Mouse (Mus musculus): Measurements from ENCODE around the gene Tceal3.
A peak's percentile ranks its signal among the peaks of the same experiment; 100 is the strongest.
"Not testable (repeated sequence)": the region's sequence is repeated elsewhere in the genome, so short reads cannot be mapped to it uniquely, and the experiment has no call there.

The Tceal3 gene

DNA sequence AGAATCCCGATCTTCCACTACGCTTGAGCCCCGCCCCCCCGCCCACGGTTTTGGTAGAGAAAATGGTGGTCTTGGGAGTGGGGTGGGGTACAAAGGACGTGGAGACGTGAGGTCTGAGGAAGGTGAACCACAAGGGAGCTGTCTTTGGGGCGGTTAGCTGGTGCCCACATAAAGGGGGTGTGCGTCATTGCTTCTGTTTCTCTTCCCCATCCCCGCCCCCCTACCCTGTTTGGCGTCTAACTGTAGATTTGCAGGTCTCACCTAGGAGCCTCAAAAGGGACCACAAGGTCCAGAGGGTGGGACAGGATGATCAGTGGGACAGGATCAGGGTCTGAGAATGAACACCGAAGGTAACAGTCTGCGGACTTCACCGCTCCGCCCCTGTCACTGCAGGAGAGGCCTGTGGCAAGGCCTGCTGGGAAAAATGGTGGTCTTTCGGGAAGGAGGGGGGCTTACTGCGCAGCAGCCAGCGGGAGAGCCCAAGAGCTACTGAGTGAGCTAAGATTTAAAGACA lies 117.6 kb downstream of the Tceal3 start:
- peak; percentile 57 for DNase-seq

DNA sequence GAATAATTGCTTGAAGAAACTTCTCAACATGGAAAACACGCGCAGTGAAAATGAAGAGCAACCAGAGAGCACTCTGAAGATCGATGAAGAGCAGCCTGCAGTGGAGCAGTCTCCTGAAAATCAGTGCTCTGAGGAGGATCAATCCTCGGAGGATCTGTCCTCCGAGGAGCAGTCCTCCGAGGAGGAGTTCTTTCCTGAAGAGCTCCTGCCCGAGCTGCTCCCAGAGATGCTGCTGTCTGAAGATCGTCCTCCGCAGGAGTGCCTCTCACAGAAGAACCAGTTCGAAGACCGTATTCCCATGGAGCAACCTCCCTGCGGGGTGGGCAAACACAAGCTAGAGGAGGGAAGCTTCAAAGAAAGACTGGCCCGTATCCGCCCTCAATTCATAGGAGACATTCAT lies 118.1 kb downstream of the Tceal3 start:
- DNase-seq, result peak; percentile 8

DNA sequence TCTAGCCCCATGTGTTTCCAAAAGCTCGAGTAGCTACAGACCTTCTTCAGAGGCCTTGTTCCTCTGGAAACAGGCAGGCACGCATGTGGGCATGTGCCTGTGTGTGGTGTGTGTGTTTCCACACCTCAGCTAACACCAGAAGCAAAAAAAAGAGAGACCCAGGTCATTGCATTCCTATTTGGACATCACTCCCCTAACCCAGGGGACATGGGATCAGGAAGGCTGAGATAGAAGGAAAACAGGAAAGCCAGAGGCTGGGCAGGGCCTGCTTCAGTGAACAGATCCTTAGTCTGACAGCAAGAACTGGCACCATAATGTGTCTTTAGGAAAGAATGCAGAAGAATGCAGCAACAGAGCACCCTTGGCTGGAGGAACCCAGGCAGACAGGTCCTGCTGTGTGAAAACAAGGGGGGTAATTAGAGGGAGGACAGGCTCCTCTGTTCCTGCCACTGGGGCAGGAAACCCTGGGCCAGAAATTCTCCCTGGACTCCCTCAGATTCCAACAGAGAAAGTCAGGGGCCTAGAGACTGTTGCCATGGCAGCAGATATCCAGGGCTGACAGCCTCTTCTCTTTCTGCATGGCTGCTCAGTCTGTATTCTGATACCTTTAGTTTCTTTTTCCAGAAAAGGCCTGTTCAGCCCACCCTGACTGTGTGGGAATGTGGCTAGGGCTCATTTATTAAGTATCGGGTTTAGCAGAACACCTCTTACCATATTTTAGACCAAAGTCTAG lies 124.3 kb downstream of the Tceal3 start:
- not testable (repeated sequence) for DNase-seq

All from cerebellum, adult 9-11 months (tissue).